Mouse (Mus musculus): ENCODE data around the gene Ifnar2.

GRCm38 (mm10) chr16:91348588-91349330 is 23.8 kb upstream of the Ifnar2 start:
- TF ChIP-seq CTCF (conservative IDR thresholded peaks at IDR 0.05 in 1 of 2, IDR thresholded peaks at IDR 0.05 in 1 of 2; ENCODE audit: low read depth in 2 of 2, low read length in 2 of 2): no peak
- no peak for TF ChIP-seq JUN (IDR thresholded peaks at IDR 0.05; ENCODE audit: insufficient read depth, low read depth, low read length)
- TF ChIP-seq POLR2A (IDR thresholded peaks at IDR 0.05; ENCODE audit: low read depth, low read length): no peak
- TF ChIP-seq EP300 (IDR thresholded peaks at IDR 0.05; ENCODE audit: low read length): no peak
- TF ChIP-seq SMC3 (IDR thresholded peaks at IDR 0.05; ENCODE audit: low read depth, low read length): no peak
- no peak for TF ChIP-seq USF1 (IDR thresholded peaks at IDR 0.05; ENCODE audit: low read depth, low read length)
- no peak for TF ChIP-seq POLR2AphosphoS2 (IDR thresholded peaks at IDR 0.05; ENCODE audit: low read depth, low read length)
- peak; percentile 57; the same call in 1 of the 2 replicates for TF ChIP-seq MYC (IDR thresholded peaks at IDR 0.05; ENCODE audit: low read depth, low read length)
- TF ChIP-seq HCFC1 (IDR thresholded peaks at IDR 0.05; ENCODE audit: low read depth, low read length): no peak
- TF ChIP-seq USF2 (conservative IDR thresholded peaks at IDR 0.05; ENCODE audit: low read depth, low read length): no peak
- no peak for TF ChIP-seq MAFK (IDR thresholded peaks at IDR 0.05; ENCODE audit: insufficient replicate concordance, low read length)
- TF ChIP-seq NRF1 (IDR thresholded peaks at IDR 0.05; ENCODE audit: low read depth, low read length): peak; percentile 37; the same call in 1 of the 2 replicates
